Mouse (Mus musculus): ENCODE measurements around the gene Ddx5.
"Not testable (repeated sequence)": the region's sequence is repeated elsewhere in the genome, so short reads cannot be mapped to it uniquely, and the experiment has no call there.

The Ddx5 gene

DNA sequence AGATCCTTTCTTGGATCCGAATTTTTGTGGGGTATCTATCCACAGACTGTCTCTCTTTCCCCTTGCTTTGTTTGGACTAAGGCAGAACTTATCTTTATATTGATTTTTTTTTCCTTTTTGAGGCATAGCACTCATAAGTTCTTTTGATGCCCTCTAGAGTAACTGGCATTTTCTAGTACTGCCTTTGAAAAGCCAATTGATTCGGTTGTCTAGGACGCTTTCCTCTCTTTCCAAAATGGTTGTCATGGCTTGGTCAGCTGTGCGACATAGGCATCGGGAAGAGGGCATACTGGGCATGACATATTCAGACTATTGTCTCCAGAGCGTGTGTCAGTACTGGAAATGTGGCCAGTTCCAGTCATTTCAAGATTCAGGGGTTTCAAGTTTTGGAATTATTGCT, 664 bp upstream of the Ddx5 start:
- DNase-seq (ENCODE audit: extremely low spot score) = peak; percentile 44

DNA sequence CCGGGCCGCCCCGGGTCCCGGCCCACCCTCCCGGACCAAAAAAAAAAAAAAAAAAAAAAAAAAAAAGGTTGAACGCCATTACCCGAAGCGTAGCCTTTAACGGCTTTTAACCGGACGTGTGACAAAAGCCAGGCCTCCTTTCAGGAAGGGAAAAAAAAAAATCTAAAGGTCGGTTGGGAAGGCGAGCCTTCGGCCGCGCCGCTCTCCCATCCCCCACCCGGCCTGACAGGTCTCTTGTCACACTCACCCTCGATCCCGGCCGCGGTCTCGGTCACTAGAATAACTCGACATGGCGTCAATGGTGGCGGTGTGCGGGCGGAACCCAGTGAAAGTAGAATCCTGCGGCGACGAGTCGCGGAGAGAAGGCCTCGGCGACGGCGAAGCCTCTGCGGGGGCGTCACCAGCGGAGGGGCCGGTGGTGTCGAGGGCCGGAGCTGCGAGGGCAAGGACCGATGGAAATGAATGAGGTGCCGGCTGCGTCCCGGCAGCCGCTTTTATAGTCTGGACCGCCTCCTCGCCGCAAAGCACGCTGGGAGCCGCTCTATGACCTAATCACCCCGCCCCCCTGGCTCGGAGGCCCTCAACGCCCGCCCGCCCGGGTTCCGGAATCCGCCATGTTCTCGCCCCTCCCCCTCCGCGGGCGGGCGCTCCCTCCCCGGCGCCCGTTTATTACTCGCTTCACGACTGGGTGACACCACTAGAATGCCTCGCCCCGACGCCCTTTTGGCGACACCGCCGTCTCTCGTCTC, 785 bp downstream of the Ddx5 start:
- peak; percentile 99 for DNase-seq (ENCODE audit: extremely low spot score)

DNA sequence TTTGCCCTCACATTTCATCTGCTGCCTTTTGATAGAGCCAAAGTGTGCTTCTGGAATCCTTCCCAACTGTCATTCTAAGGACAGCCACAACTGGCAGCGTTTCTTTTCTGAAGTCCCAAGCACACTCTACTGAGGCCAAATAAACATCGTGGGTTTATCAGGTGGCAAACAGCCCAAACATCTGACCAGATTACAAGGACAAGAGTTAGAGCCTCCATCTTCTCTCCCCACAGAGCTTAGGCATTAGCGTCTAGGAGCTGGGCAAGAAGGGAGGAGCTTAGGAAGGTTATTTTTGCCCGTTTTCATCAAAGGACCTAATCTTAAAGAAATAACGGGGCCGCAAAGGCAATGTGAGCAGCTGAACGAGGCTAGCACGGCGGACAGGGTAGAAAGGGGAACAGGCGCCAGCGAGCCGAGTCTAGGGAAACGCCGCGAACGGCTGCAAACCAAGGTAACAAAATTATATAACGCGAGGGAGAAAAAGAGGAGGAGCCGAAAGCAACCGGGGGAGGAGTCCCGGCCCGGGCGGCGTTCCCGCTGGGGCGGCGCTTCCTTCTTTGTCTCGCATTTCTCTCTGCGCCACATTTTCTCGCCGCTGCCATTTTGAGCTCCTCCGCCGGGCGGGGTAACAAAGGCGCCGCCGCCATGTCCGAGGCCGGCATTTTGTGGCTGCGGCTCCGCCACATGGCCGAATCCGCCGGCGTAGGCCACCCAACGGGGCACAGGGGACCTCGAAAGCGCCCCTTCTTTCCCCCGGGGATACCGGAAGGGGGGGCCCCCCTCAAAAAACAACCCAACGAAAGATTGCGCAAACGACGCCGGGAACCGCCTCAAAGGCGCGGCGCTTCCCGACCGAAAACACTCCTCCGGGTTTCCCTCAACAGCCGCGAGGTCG, 1.6 kb downstream of the Ddx5 start:
- peak; percentile 79 for DNase-seq (ENCODE audit: extremely low spot score)

DNA sequence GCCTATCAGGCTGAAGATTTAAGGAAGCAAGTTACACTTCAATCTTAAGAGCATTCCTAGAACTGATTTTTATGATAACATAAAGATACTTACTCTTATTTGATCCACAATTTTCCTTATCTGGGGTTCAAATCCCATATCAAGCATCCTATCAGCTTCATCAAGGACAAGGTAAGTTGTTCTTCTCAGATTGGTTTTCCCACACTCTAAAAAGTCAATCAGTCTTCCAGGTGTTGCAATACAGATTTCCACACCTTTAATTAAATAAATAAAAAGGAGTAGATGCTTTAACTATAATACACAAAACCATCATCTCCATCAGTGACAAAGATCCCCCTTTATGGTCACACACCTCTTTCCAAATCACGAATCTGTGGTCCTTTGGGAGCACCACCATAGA, 3.9 kb downstream of the Ddx5 start:
- DNase-seq (ENCODE audit: extremely low spot score) = no peak

DNA sequence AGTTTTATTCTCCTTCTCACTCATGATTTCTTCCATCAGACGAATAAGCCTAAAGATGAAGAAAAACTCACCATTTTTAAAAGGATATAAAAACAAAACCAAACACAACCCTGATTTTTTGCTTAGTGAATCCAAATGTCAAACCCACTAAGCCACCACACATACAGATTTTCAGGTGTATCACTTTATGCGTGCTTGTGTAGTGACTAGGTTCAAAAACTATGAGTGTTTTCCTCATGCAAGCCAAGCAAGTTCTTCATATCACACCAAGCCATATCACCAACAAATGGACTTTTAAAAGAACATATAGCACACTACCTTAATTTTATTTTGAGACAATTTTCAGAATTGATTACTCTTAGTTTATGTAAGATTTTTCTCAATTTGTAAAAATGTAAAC, 4.5 kb downstream of the Ddx5 start:
- no peak for DNase-seq (ENCODE audit: extremely low spot score)

DNA sequence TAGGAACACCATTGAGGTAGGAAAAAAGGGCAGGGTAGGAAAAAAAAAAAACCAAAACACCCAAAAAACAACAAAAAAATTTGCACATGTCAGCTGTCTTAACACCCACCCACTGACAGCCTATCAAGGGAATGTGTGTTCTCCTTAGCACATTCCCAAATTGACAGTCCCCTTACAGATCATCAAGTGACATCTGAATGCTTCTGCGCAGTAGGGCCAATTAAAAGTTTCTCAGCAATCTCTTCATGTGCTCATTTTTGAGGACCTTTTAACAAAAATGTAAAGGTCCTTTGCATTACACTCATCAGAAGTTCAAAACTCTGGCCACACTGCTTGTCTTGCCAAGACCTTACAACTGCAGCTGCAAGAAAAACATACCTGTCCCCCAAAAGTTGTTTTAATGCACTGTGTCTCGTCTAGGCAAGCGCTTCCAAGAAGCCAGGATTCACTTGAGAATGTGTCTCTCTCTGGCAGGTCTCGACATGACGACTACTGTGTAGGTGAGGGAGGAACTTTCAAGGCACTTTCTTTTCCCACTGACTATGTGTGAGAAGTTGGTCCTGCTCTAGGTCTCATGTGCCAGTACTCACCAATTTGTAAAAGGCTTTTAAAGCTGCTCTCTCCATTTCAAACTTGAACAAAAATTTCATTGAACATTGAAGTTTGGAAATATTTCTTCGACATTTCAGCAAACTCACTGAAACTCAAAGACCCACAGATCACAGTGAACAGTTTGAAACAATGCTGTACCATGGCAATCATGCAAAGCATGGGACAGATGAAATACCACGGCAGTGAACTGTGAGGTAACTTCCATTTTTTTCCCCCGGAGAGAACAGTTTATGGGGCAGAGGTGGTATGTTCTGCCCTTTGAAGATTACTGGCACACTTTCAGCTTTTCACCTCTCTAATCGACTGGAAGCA, 5.9 kb downstream of the Ddx5 start:
- no peak for DNase-seq (ENCODE audit: extremely low spot score)

DNA sequence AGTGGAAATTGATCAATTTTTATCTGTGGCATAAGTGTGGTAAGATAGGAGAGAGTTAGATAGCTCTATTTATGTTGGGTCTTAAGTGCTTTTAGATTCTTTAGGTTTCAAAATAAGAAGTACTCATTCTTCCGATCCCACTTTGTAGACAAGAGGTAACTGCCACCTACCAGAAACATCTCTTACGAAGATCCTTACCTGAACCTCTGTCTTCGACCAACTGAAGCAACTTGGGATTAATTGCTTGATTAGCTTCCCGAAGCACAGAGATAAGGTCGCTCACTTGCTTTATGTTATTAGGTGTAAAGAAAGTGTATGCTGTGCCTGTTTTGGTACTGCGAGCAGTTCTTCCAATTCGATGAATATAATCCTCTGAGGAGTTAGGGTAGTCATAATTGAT, 6.7 kb downstream of the Ddx5 start:
- not testable (repeated sequence) for DNase-seq (ENCODE audit: extremely low spot score)

DNA sequence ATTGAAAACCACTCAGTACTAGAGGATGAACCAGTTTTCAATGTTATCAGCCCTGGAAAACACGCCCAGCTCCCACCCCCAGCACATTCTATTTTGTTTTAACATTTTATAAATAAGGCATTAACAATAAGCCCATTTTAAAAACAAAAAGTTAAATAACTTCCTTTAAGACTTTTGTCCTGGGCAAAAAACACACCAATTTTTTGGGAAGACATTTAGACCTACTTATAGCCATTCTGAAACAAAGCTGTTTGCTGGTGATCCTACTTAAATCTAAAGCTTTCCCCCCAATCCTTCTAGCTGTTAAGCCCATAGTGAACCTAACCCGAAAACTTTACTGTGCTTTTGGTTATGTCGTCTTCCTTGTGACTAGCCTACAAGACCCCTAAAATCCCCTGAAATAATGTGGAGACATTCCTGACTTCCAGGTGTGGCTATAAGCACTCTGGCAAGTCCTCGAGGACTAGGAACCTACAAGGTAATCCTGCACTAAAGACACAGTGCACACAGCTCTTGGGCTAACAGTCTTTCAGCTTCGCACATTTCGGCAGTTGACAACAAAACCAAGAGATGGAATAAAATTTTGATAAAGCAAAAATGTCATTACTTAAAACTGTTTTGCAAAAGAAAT, 8.3 kb downstream of the Ddx5 start:
- DNase-seq (ENCODE audit: extremely low spot score) = no peak

DNA sequence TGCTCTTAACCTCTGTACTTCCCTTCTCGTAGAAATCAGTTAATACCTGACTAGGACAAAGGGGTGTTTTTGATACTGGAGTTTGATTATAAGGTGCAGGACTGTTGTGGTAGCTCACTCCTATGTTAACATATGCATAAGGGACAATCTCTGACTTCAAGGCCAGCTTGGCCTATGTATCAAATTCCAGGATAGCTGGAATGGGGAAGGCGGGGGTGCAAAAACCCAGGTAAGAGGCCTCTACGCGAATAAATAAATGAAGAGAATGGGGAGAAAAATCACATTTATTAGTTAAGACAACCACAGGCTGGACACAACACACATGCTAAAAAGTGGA, 8.9 kb downstream of the Ddx5 start:
- DNase-seq (ENCODE audit: extremely low spot score) = peak; percentile 28

DNA sequence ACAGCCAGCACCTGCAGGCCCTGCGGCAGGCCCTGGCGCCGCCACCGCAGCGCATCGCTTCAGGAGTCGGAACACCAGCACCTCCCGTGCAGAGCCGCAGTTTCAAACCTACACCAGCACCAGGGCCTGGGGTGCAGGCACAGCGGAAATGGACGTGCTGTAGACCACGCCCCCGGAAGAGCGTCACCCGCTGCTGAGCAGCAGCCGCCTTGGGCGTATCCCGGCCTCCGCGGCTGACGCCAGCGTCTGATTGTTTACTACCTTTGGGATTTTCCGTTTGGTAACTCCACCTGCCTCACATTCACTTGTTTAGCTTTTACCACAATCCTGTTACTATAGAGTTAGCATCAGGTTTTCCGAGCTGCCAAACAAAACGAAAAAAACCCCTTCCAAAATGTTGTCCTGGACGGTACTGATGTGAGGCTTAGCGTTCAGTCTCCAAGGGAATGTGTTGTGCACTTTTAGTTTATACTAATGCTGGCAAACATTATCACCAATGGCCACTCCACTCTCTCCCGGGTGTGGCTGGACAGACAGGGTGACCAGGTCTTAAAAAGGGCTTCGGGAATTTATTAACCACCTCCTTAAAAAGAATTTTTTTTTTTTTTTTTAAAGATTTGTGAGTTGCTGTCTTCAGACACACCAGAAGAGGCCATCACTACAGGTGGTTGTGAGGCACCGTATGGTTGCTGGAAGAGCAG, 9.4 kb downstream of the Ddx5 start, which contains the start of gene Polg2:
Gene Polg2, minus strand, starts transcription at position 150 of the 701 bp plus-strand sequence.
- DNase-seq (ENCODE audit: extremely low spot score) = peak; percentile 92

DNA sequence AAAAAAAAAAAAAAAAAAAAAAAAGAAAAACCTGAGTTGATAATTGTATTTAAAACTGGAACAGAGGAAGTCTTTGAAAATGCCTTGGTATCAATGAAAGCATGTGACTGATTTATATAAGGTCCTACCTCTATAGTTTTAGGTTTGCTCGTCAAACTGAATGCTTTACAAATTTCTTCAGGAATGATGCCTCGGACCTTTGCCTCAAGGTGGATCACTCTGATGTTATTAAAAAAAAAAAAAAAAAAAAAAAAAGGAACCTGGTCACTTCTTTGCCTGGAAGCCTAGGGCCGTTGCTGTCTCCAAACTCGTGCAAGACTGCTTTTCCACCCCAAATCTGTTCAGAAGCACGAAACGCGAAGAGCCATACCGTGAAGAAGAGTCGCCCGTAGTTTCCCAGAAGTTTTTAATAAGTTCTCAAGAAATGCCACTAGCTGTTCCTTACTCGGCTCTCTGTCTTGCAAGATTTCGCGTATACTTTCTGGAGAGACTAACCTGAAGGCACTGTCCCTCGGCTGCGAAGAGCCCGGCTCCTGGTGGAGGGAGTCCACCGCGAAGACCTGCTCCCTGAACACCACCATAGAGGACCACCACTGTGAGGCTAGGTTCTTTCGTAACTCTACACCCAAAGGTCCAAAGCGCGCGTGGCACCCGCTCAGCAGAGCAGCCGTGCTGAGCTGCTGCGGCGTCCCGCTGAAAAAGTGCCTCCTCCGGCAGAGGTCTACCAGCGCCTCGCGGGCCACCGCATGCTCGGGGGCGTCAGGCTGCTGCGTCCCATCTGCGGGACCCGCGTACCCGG, 10.2 kb downstream of the Ddx5 start:
- DNase-seq (ENCODE audit: extremely low spot score) = no peak

DNA sequence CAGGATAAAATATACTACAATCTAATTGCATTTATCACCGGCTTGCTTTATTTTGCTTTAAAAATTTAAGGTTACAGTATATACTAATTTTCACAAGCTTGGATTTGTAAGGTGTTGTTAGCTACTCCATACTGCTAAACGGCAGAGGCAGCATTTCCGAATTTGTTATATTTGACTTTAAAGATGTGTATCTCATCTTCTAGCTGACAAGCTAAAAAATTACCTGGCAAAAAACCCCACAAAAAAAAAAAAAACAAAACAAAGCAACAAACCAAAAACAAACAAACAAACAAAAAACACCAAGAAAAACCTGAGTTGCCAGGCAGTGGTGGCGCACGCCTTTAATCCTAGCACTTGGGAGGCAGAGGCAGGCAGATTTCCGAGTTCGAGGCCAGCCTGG, 10.9 kb downstream of the Ddx5 start:
- DNase-seq (ENCODE audit: extremely low spot score) = no peak

DNA sequence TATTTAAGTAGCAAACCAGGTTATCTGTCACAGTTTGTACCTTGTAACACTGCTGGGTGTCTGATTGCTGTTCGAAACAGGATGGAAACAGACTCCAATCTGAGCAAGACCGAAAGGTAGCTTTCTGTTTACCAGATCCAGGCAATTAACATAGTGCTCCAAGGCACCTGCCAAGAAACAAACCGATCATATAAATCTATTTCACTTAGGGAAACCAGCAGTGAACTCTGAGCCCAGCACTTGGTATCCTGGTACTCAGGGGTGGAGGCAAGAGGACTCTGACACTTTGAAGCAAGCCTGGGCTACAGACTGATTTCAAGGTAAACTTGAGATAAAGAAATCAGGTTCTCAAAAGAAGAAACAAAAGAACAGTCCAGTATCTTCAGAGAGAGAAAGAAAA, 11.6 kb downstream of the Ddx5 start:
- DNase-seq (ENCODE audit: extremely low spot score) = no peak

DNA sequence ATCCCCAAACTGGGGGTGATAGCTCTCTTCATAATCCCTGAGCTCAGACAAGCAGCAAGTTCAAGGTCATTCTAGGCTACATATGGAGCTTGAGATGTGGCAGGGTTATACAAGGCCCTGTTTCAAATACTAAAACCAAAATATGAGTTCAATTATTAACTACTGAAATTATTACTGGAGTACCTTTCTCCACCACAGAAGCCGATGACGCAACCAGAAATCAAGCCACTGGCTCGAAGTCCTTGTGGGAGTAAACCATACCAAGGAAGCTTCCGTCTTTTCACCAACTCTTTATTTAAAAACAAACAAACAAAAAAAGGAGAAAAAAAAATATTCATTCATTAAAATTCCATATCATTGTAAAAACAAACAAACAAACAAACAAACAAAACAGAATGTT, 12.0 kb downstream of the Ddx5 start:
- no peak for DNase-seq (ENCODE audit: extremely low spot score)

DNA sequence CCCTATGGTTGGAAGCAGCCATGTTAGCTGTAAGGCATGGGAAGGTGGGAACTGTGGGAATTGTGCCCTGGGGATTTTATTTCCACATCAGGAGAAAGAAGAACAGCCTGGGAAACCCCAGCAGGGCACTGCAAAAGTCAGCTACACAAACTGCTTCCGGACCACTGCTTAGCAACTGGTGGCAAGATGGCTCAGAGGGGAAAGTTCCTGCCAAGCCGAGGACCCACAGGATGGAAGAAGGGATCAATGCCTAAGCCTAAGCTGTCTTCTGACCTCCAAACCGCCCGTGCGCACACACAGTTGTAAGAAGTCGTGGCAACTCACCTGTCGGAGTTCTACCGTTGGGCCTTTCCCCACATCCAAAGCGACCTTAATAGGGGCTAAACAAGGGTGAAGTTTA, 15.9 kb downstream of the Ddx5 start:
- DNase-seq (ENCODE audit: extremely low spot score) = no peak

DNA sequence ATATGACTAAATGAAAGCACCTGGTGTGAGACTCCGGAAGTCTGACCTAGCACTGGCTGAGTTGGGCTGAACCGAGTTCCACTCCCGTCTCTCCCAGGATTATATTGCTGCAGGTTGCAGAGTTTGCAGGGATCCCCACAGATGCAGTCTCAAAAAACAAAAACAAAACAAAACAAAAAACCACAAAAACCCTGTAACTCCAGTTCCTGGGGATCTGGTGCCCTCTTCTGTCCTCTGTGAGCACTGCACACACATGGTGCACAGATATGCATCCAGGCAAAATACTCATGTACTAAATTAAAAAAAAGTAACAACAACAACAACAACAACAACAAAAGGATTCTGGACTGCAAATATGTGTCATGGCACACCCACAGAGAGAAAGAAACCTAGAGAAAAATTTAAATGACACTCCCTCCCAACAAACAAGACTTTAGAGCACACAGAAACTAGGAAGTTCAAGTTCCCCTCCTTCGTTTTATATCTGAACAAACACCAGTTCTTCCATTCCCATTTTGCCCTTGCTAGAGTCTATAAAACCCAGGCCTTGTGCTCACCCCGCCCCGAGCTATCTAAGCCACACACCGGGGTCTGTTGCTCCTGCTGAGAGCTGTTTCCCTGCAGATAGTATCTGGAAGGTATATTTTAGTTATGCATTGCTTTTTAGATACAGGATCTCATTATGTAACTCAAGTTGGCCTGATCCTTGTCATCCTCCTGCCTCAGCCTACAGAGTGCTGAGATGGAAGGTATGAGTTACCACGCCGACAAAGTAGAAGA, 18.6 kb downstream of the Ddx5 start:
- DNase-seq (ENCODE audit: extremely low spot score) = no peak

DNA sequence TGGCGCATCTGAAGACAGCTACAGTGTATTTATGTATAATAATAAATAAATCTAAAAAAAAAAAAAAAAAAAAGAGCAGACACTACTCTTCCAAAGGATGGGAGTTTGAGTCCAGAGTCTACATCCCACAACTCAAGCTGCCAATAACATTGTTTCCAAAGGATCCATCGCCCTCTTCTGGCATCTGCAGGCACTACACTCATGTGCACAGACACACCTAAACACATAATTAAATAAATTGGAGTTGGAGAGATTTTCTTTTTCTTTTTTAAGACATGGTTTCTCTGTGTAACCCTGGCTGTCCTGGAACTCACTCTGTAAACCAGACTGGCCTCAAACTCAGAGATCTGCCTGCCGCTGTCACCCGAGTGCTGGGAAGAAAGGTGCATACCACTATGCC, 21.5 kb downstream of the Ddx5 start:
- DNase-seq (ENCODE audit: extremely low spot score) = no peak

DNA sequence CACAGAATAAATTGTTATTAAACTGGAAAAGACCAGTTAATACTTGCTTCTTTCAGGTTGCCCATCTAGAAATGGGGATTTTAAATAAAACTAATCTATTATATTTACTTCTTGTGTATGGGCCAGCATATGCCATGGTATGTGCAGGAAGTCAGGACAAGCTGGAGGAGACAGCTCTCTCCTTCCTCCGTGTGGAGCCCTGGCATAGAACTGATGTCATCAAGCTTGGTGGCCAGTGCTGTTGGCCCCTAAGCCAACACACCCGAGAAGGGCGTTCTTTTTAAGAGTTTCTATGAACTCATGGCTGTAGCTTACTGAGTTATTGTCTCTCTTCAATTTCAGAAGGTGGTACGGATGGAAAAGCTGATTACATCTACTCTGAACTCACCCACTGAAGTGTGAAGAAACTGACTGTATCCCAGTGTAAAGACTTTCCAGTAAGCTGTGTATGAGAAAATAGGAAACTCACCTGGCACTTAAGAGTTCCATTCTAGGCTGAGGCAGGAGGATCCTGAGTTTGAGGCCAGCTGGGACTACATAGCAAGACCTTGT, 22.3 kb downstream of the Ddx5 start:
- no peak for DNase-seq (ENCODE audit: extremely low spot score)

DNA sequence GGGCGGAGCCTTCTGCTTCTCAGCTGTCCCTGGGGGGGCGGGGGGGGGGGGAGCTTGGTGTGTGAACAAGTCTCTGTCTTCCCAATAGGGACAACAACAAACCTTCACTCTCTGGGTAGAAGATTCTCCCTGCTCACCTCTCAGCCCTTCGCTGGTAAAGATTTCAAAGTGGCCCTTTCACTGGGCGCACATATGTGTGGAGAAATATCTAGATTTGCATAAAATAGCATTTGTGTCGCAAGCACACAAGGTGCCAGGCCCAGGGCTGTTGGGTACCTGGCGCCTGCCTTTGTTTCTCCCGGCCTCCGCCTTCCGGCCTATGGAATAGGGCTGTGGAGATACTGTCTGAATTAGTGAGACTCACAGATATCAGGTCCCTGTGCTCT, 26.2 kb downstream of the Ddx5 start:
- DNase-seq (ENCODE audit: extremely low spot score) = no peak
